Mouse (Mus musculus): ENCODE measurements around the gene Fbxl17. TPM values are rescaled to one million over a fixed set of nuclear protein-coding genes. Genes with fewer than 3 reads are reported as not detected.

The Fbxl17 gene
- polyA plus RNA-seq (2014; fragmentation: Nextera tagmentation; extraction: Ambion mirVana), result 10.6 and 10.7 TPM in 2 replicates

GRCm38 (mm10) chr17:63499636-63500155 lies at the start of gene Fbxl17:
Fbxl17 (minus strand) TSS chr17:63500017.
- Histone ChIP-seq H3K9ac (ENCODE audit: low read depth, low read length) (peak within 1 kb of the TSS; percentile 99), H3K4me2 (ENCODE audit: low read depth, low read length) (peak within 1 kb of the TSS; percentile 71), H3K27ac (replicated peaks; ENCODE audit: low read depth, low read length) (peak within 1 kb of the TSS; percentile 98), H3K9me3 (ENCODE audit: control insufficient read depth, low read length) (no peaks in the 10 kb centered on the region), H3K27me3 (replicated peaks; ENCODE audit: control insufficient read depth, insufficient read depth, low read length) (no peaks in the 10 kb centered on the region), H3K4me3 (ENCODE audit: low read depth, low read length) (peak within 1 kb of the TSS; percentile 94), H3K4me1 (ENCODE audit: control insufficient read depth, insufficient read depth, low read length) (peaks cover 27% of the 10 kb centered on the region), H3K36me3 (ENCODE audit: control insufficient read depth, insufficient read depth, low read length) (0 out of 2 replicates have a peak, but pooled peaks cover 5% of the 10 kb centered on the region)
- ATAC-seq (ENCODE audit: low read depth), result peak; percentile 70
- 1% methylated on average over 12 of the region's 80 CpGs for WGBS
- DNase-seq (ENCODE audit: low spot score), result peak; percentile 59

GRCm38 (mm10) chr17:63547465-63547864 lies 47.6 kb upstream of the Fbxl17 start:
- Histone ChIP-seq H3K4me3 (ENCODE audit: low read depth, low read length) (no peak overlapping the region), H3K9ac (ENCODE audit: low read depth, low read length) (no peak overlapping the region), H3K4me1 (ENCODE audit: control insufficient read depth, insufficient read depth, low read length) (no peaks in the 10 kb centered on the region), H3K27ac (replicated peaks; ENCODE audit: low read depth, low read length) (no peak overlapping the region), H3K9me3 (ENCODE audit: control insufficient read depth, low read length) (no peaks in the 10 kb centered on the region), H3K4me2 (ENCODE audit: low read depth, low read length) (no peak overlapping the region), H3K36me3 (ENCODE audit: control insufficient read depth, insufficient read depth, low read length) (no peaks in the 10 kb centered on the region), H3K27me3 (replicated peaks; ENCODE audit: control insufficient read depth, insufficient read depth, low read length) (no peaks in the 10 kb centered on the region)
- 82% methylated on average over 4 of the region's 4 CpGs for WGBS
- no peak for ATAC-seq (ENCODE audit: low read depth)
- peak; percentile 8 for DNase-seq (ENCODE audit: low spot score)

- DNase-seq (ENCODE audit: low spot score), result no peak
- Histone ChIP-seq H3K4me2 (ENCODE audit: low read depth, low read length) (no peak overlapping the region), H3K27ac (replicated peaks; ENCODE audit: low read depth, low read length) (no peak overlapping the region), H3K9ac (ENCODE audit: low read depth, low read length) (no peak overlapping the region), H3K9me3 (ENCODE audit: control insufficient read depth, low read length) (no peaks in the 10 kb centered on the region), H3K4me1 (ENCODE audit: control insufficient read depth, insufficient read depth, low read length) (no peaks in the 10 kb centered on the region), H3K36me3 (ENCODE audit: control insufficient read depth, insufficient read depth, low read length) (no peaks in the 10 kb centered on the region), H3K27me3 (replicated peaks; ENCODE audit: control insufficient read depth, insufficient read depth, low read length) (no peaks in the 10 kb centered on the region), H3K4me3 (ENCODE audit: low read depth, low read length) (no peak overlapping the region)
- 86% methylated on average over 17 of the region's 17 CpGs for WGBS
- no peak for ATAC-seq (ENCODE audit: low read depth)
Measured at GRCm38 (mm10) chr17:63534576-63535265, 34.9 kb upstream of the Fbxl17 start.

- Histone ChIP-seq H3K4me3 (ENCODE audit: low read depth, low read length) (no peak overlapping the region), H3K9me3 (ENCODE audit: control insufficient read depth, low read length) (no peaks in the 10 kb centered on the region), H3K4me2 (ENCODE audit: low read depth, low read length) (no peak overlapping the region), H3K9ac (ENCODE audit: low read depth, low read length) (no peak overlapping the region), H3K36me3 (ENCODE audit: control insufficient read depth, insufficient read depth, low read length) (no peaks in the 10 kb centered on the region), H3K27ac (replicated peaks; ENCODE audit: low read depth, low read length) (no peak overlapping the region), H3K27me3 (replicated peaks; ENCODE audit: control insufficient read depth, insufficient read depth, low read length) (no peaks in the 10 kb centered on the region), H3K4me1 (ENCODE audit: control insufficient read depth, insufficient read depth, low read length) (no peaks in the 10 kb centered on the region)
- 23% methylated on average over 6 of the region's 6 CpGs for WGBS
- ATAC-seq (ENCODE audit: low read depth) (no peak), DNase-seq (ENCODE audit: low spot score) (no peak)
Measured at GRCm38 (mm10) chr17:63533074-63533836, 33.4 kb upstream of the Fbxl17 start.

GRCm38 (mm10) chr17:63529476-63529875 lies 29.7 kb upstream of the Fbxl17 start:
- Histone ChIP-seq H3K9ac (ENCODE audit: low read depth, low read length) (no peak overlapping the region), H3K4me2 (ENCODE audit: low read depth, low read length) (no peak overlapping the region), H3K27ac (replicated peaks; ENCODE audit: low read depth, low read length) (no peak overlapping the region), H3K9me3 (ENCODE audit: control insufficient read depth, low read length) (no peaks in the 10 kb centered on the region), H3K27me3 (replicated peaks; ENCODE audit: control insufficient read depth, insufficient read depth, low read length) (no peaks in the 10 kb centered on the region), H3K36me3 (ENCODE audit: control insufficient read depth, insufficient read depth, low read length) (no peaks in the 10 kb centered on the region), H3K4me3 (ENCODE audit: low read depth, low read length) (no peak overlapping the region), H3K4me1 (ENCODE audit: control insufficient read depth, insufficient read depth, low read length) (no peaks in the 10 kb centered on the region)
- DNase-seq (ENCODE audit: low spot score) (no peak), ATAC-seq (ENCODE audit: low read depth) (no peak)
- 85% methylated on average over 6 of the region's 6 CpGs for WGBS

GRCm38 (mm10) chr17:63520691-63521090 lies 20.9 kb upstream of the Fbxl17 start:
- Histone ChIP-seq H3K9me3 (ENCODE audit: control insufficient read depth, low read length) (no peaks in the 10 kb centered on the region), H3K4me1 (ENCODE audit: control insufficient read depth, insufficient read depth, low read length) (no peaks in the 10 kb centered on the region), H3K9ac (ENCODE audit: low read depth, low read length) (no peak overlapping the region), H3K27ac (replicated peaks; ENCODE audit: low read depth, low read length) (no peak overlapping the region), H3K36me3 (ENCODE audit: control insufficient read depth, insufficient read depth, low read length) (no peaks in the 10 kb centered on the region), H3K4me2 (ENCODE audit: low read depth, low read length) (no peak overlapping the region), H3K27me3 (replicated peaks; ENCODE audit: control insufficient read depth, insufficient read depth, low read length) (no peaks in the 10 kb centered on the region), H3K4me3 (ENCODE audit: low read depth, low read length) (no peak overlapping the region)
- 81% methylated on average over 2 of the region's 2 CpGs for WGBS
- DNase-seq (ENCODE audit: low spot score) (peak; percentile 54), ATAC-seq (ENCODE audit: low read depth) (no peak)

- H3K4me3 ChIP-seq (ENCODE audit: low read depth, low read length), result no peak overlapping the region
- no peak overlapping the region for H3K27ac ChIP-seq (replicated peaks; ENCODE audit: low read depth, low read length)
- H3K4me1 ChIP-seq (ENCODE audit: control insufficient read depth, insufficient read depth, low read length), result peaks cover 3% of the 10 kb centered on the region; the same call in 1 of the 2 replicates
- 57% methylated on average over 2 of the region's 2 CpGs for WGBS
- no peak overlapping the region for H3K9ac ChIP-seq (ENCODE audit: low read depth, low read length)
- H3K4me2 ChIP-seq (ENCODE audit: low read depth, low read length), result no peak overlapping the region
- no peaks in the 10 kb centered on the region for H3K36me3 ChIP-seq (ENCODE audit: control insufficient read depth, insufficient read depth, low read length)
- H3K9me3 ChIP-seq (ENCODE audit: control insufficient read depth, low read length), result no peaks in the 10 kb centered on the region
- ATAC-seq (ENCODE audit: low read depth), result no peak
- DNase-seq (ENCODE audit: low spot score), result peak; percentile 68
- no peaks in the 10 kb centered on the region for H3K27me3 ChIP-seq (replicated peaks; ENCODE audit: control insufficient read depth, insufficient read depth, low read length)
Measured at GRCm38 (mm10) chr17:63510451-63510850, 10.6 kb upstream of the Fbxl17 start.

- no peak for ATAC-seq (ENCODE audit: low read depth)
- H3K4me1 ChIP-seq (ENCODE audit: control insufficient read depth, insufficient read depth, low read length), result peaks cover 27% of the 10 kb centered on the region
- H3K4me2 ChIP-seq (ENCODE audit: low read depth, low read length), result peak overlapping the region; percentile 71
- peak overlapping the region; percentile 94 for H3K4me3 ChIP-seq (ENCODE audit: low read depth, low read length)
- H3K27me3 ChIP-seq (replicated peaks; ENCODE audit: control insufficient read depth, insufficient read depth, low read length), result no peaks in the 10 kb centered on the region
- no peak overlapping the region for H3K9ac ChIP-seq (ENCODE audit: low read depth, low read length)
- H3K27ac ChIP-seq (replicated peaks; ENCODE audit: low read depth, low read length), result no peak overlapping the region; the same call in 1 of the 2 replicates
- no peaks in the 10 kb centered on the region for H3K9me3 ChIP-seq (ENCODE audit: control insufficient read depth, low read length)
- DNase-seq (ENCODE audit: low spot score), result no peak
- 0 out of 2 replicates have a peak, but pooled peaks cover 5% of the 10 kb centered on the region for H3K36me3 ChIP-seq (ENCODE audit: control insufficient read depth, insufficient read depth, low read length)
- WGBS, result 91% methylated on average over 6 of the region's 6 CpGs
Measured at GRCm38 (mm10) chr17:63501091-63501490, 1.3 kb upstream of the Fbxl17 start.

Data from embryonic facial prominence, embryonic 14.5 days (tissue).